Comparison of ENCODE assay signal across 24 mouse cellular contexts in genomic region chr12:99267732-99268131, GRCm38 (mm10).
DNase-seq lines count a peak whose midpoint lies in the region; TF ChIP-seq lines count a peak whose summit lies in the region.
"Had no signal": no experiment of that assay in that cellular context is flagged by ENCODE, and none has a peak within 500 bp of the region (broad histone marks: within the 10 kb centered on the region; RNA-seq: fewer than 3 reads in every experiment).

No protein-coding gene starts in this region.

- DNase-seq in 3T3-L1 (ENCODE audit: low read depth, low spot score) = peak; percentile 44
- DNase-seq in adrenal gland, postnatal 14 days = peak; percentile 65
- peak; percentile 47 for DNase-seq in lung, adult 2 months
- DNase-seq in lung, postnatal 14 days = peak; percentile 36
- DNase-seq in kidney, adult 11 months = no peak
- DNase-seq in layer of hippocampus, adult 2 months (ENCODE audit: low spot score in 2 of 2) = no peak
- DNase-seq in layer of hippocampus, adult 18-20 months (ENCODE audit: low spot score in 2 of 2) = no peak
- DNase-seq: B cell, adult 2 months; cerebellum, adult 18-20 months; cerebellum, postnatal 14 days; gastrocnemius, postnatal 10 days; heart, adult 18-20 months; heart, postnatal 36 days; kidney, adult 18-20 months; kidney, postnatal 10 days; layer of hippocampus, postnatal 36 days had no signal

- TF ChIP-seq POLR2A in lung, adult 2 months (IDR thresholded peaks at IDR 0.05; ENCODE audit: borderline replicate concordance, extremely low read depth, low read depth, low read length) = no peak

- no peak for TF ChIP-seq CTCF in lung, adult 2 months (IDR thresholded peaks at IDR 0.05; ENCODE audit: insufficient read depth, low read length)
- TF ChIP-seq CTCF in layer of hippocampus, adult 2 months (conservative IDR thresholded peaks at IDR 0.05) = no peak

- 57% methylated on average over 11 of the region's 11 CpGs for WGBS in lung, adult 2 months

- no peak overlapping the region for H3K4me3 ChIP-seq in lung, adult 2 months (replicated peaks; ENCODE audit: extremely low read depth, low read depth, low read length)
- no peak overlapping the region for H3K4me3 ChIP-seq in layer of hippocampus, adult 2 months
- H3K4me3 ChIP-seq: embryonic facial prominence, embryonic 12.5 days; forebrain, embryonic 15.5 days; heart, embryonic 12.5 days; hindbrain, embryonic 13.5 days; limb, embryonic 12.5 days; midbrain, embryonic 15.5 days; neural tube, embryonic 12.5 days had no signal

- no peak overlapping the region for H3K27ac ChIP-seq in layer of hippocampus, adult 2 months
- H3K27ac ChIP-seq: embryonic facial prominence, embryonic 12.5 days; forebrain, embryonic 15.5 days; hindbrain, embryonic 13.5 days; limb, embryonic 12.5 days; macrophage; midbrain, embryonic 15.5 days; neural tube, embryonic 12.5 days had no signal

- H3K4me1 ChIP-seq in lung, adult 2 months (ENCODE audit: control insufficient read depth, insufficient read depth, low read length) = peaks cover 17% of the 10 kb centered on the region

Comparison
In these comparisons a context has a peak if more than half of its experiments do, and no peak if none do; other contexts are left out.
1. DNase-seq: peak in 3T3-L1 (single experiment), adrenal gland, postnatal 14 days (single experiment), lung, adult 2 months (single experiment) and lung, postnatal 14 days (single experiment); none in kidney, adult 11 months (single experiment), layer of hippocampus, adult 2 months (0 of 2) and layer of hippocampus, adult 18-20 months (0 of 2).